In genomic region chr17:12042561-12043256, GRCm38 (mm10) we compare ENCODE assay signal across 7 mouse cellular contexts.
DNase-seq lines count a peak whose midpoint lies in the region; ATAC-seq and TF ChIP-seq lines count a peak whose summit lies in the region.

No protein-coding gene starts in this region.

- no peaks in the 10 kb centered on the region for H3K36me3 ChIP-seq in midbrain, embryonic 15.5 days (replicated peaks)

- no peaks in the 10 kb centered on the region for H3K9me3 ChIP-seq in midbrain, embryonic 15.5 days

- peak; percentile 83 for ATAC-seq in frontal cortex, adult (ENCODE audit: low TSS enrichment)
- no peak; the same call in 1 of the 2 replicates for ATAC-seq in midbrain, embryonic 15.5 days (replicated peaks)

- 0 out of 2 replicates have a peak, but pooled peaks cover 6% of the 10 kb centered on the region for H3K4me1 ChIP-seq in midbrain, embryonic 15.5 days

- TF ChIP-seq CTCF in brain, embryonic 14.5 days (IDR thresholded peaks at IDR 0.05; ENCODE audit: borderline replicate concordance, extremely low read depth, insufficient read depth, insufficient read length) = no peak

- H3K27ac ChIP-seq in midbrain, embryonic 15.5 days = no peak overlapping the region

- TF ChIP-seq POLR2A in brain, embryonic 14.5 days (IDR thresholded peaks at IDR 0.05; ENCODE audit: borderline replicate concordance, extremely low read depth, insufficient read depth, insufficient read length, poor library complexity, severe bottlenecking) = no peak

- H3K9ac ChIP-seq in midbrain, embryonic 15.5 days = no peak overlapping the region

- H3K4me3 ChIP-seq in midbrain, embryonic 15.5 days = no peak overlapping the region

- peak; percentile 85 for DNase-seq in brain, embryonic 14.5 days (ENCODE audit: low read depth)
- DNase-seq in left cerebral cortex, adult 9 months (ENCODE audit: low spot score in 2 of 2) = peak; percentile 62 to 64
- DNase-seq in gastrocnemius, postnatal 4 days (ENCODE audit: low spot score in 2 of 2) = no peak
- DNase-seq in cerebellum, postnatal 36 days = no peak
- DNase-seq in neural tube, embryonic 10.5 days (ENCODE audit: extremely low spot score, low spot score) = no peak

- peak overlapping the region; percentile 15; the same call in 1 of the 2 replicates for H3K4me2 ChIP-seq in midbrain, embryonic 15.5 days

- 45% methylated on average over 14 of the region's 14 CpGs for WGBS in midbrain, embryonic 15.5 days

- H3K27me3 ChIP-seq in midbrain, embryonic 15.5 days (replicated peaks) = no peaks in the 10 kb centered on the region

Comparison
In these comparisons a context has a peak if more than half of its experiments do, and no peak if none do; other contexts are left out.
1. DNase-seq: peak in brain, embryonic 14.5 days (single experiment) and left cerebral cortex, adult 9 months (2 of 2); none in gastrocnemius, postnatal 4 days (0 of 2), cerebellum, postnatal 36 days (0 of 2) and neural tube, embryonic 10.5 days (single experiment).